Mouse (Mus musculus): ENCODE data around the gene Hunk. TPM values are rescaled to one million over a fixed set of nuclear protein-coding genes. Genes with fewer than 3 reads are reported as not detected.

Gene Hunk
- polyA plus RNA-seq, 1 experiment from 2014 or later = 6.2 TPM

- Histone ChIP-seq H3K36me3 (no peaks in the 10 kb centered on the region), H3K9me3 (no peaks in the 10 kb centered on the region), H3K4me1 (replicated peaks) (0 out of 2 replicates have a peak, but pooled peaks cover 7% of the 10 kb centered on the region), H3K27ac (replicated peaks) (no peak overlapping the region), H3K4me3 (no peak overlapping the region), H3K9ac (no peak overlapping the region), H3K27me3 (no peaks in the 10 kb centered on the region), H3K4me2 (no peak overlapping the region)
- 70% methylated on average over 3 of the region's 3 CpGs for WGBS
- ATAC-seq (ENCODE audit: low read depth) = no peak
Measured at GRCm38 (mm10) chr16:90545509-90545908, 159.7 kb downstream of the Hunk start.

- 65% methylated on average over 3 of the region's 3 CpGs for WGBS
- no peak overlapping the region for H3K27ac ChIP-seq (replicated peaks)
- no peak overlapping the region for H3K9ac ChIP-seq
- H3K4me1 ChIP-seq (replicated peaks) = 0 out of 2 replicates have a peak, but pooled peaks cover 7% of the 10 kb centered on the region
- no peak overlapping the region for H3K4me2 ChIP-seq
- no peaks in the 10 kb centered on the region for H3K9me3 ChIP-seq
- no peaks in the 10 kb centered on the region for H3K36me3 ChIP-seq
- no peaks in the 10 kb centered on the region for H3K27me3 ChIP-seq
- ATAC-seq (ENCODE audit: low read depth) = no peak
- no peak overlapping the region for H3K4me3 ChIP-seq
Measured at GRCm38 (mm10) chr16:90546591-90546990, 160.8 kb downstream of the Hunk start.

GRCm38 (mm10) chr16:90547996-90548395, 162.2 kb downstream of the Hunk start:
- H3K27ac ChIP-seq (replicated peaks) = no peak overlapping the region
- ATAC-seq (ENCODE audit: low read depth) = no peak
- WGBS = 74% methylated on average over 9 of the region's 9 CpGs

More at GRCm38 (mm10) chr16:90547996-90548395, 162.2 kb downstream of the Hunk start:
- Histone ChIP-seq H3K36me3 (no peaks in the 10 kb centered on the region), H3K4me2 (no peak overlapping the region), H3K9me3 (0 out of 2 replicates have a peak, but pooled peaks cover 3% of the 10 kb centered on the region), H3K9ac (no peak overlapping the region), H3K27me3 (no peaks in the 10 kb centered on the region), H3K4me1 (replicated peaks) (0 out of 2 replicates have a peak, but pooled peaks cover 7% of the 10 kb centered on the region), H3K4me3 (no peak overlapping the region)

Other genes starting within 250 kb of the Hunk start
- 21.2 and 21.9 TPM in 2 replicates for gene Tiam1, start 242.2 kb upstream of the Hunk start, polyA plus RNA-seq (2015; fragmentation: Nextera tagmentation; extraction: Ambion mirVana)
- gene Sod1, start 165.3 kb upstream of the Hunk start, polyA plus RNA-seq (2015; fragmentation: Nextera tagmentation; extraction: Ambion mirVana) = 847 and 918 TPM in 2 replicates
- 26.4 and 30.3 TPM in 2 replicates for gene Scaf4, start 101.5 kb upstream of the Hunk start, polyA plus RNA-seq (2015; fragmentation: Nextera tagmentation; extraction: Ambion mirVana)